Mouse (Mus musculus) heart, adult 2 months (tissue): Measurements from ENCODE around the gene Gm39566. TPM values are rescaled to one million over a fixed set of nuclear protein-coding genes. Genes with fewer than 3 reads are reported as not detected.

ENCODE experiments used
- DNase-seq, 2 experiments: peaks; one replicate each; pipeline ENCODE4 v3.0.0; 2021
- H3K27ac ChIP-seq: fragments of 200-600 bp; 2 replicates; pipeline ENCODE4 v1.8.1; 2022
- H3K27me3 ChIP-seq: fragments of 200-500 bp; 2 replicates; pipeline ENCODE4 v1.6.1; 2012; ENCODE audit warnings: mild to moderate bottlenecking, low read length, inconsistent platforms, mixed read lengths; ENCODE audit not compliant: control insufficient read depth, insufficient read depth
- H3K36me3 ChIP-seq: fragments of 200-500 bp; 2 replicates; pipeline ENCODE4 v1.6.1; 2012; ENCODE audit warnings: low read length, inconsistent platforms; ENCODE audit not compliant: control insufficient read depth, insufficient read depth
- H3K4me1 ChIP-seq: fragments of 200-500 bp; 2 replicates; pipeline ENCODE4 v1.6.1; 2011; ENCODE audit warnings: low read length; ENCODE audit not compliant: control insufficient read depth, insufficient read depth
- H3K4me3 ChIP-seq: fragments of 200-600 bp; 2 replicates; pipeline ENCODE4 v1.8.1; 2022
- H3K79me2 ChIP-seq: fragments of 200-500 bp; replicated peaks from 2 replicates; pipeline ENCODE4 v1.6.1; 2012; ENCODE audit warnings: mild to moderate bottlenecking, inconsistent platforms, low read length, moderate library complexity, mixed read lengths; ENCODE audit not compliant: control insufficient read depth, insufficient read depth
- H3K9ac ChIP-seq: fragments of 200-500 bp; 2 replicates; pipeline ENCODE4 v1.6.1; 2012; ENCODE audit warnings: low read depth, mild to moderate bottlenecking, control low read depth, inconsistent platforms, low read length, mixed read lengths
- CTCF ChIP-seq: fragments of 200-600 bp; IDR thresholded peaks from 2 replicates; pipeline ENCODE4 v1.8.1; 2022; ENCODE audit warnings: antibody characterized with exemption, mild to moderate bottlenecking, moderate library complexity
- EP300 ChIP-seq: fragments of 200-500 bp; IDR thresholded peaks from 2 replicates; pipeline ENCODE4 v1.6.1; 2011; ENCODE audit warnings: low read depth, low read length, control low read depth; ENCODE audit not compliant: insufficient read depth
- POLR2A ChIP-seq: fragments of 200-500 bp; IDR thresholded peaks from 2 replicates; pipeline ENCODE4 v1.6.1; 2011; ENCODE audit warnings: mild to moderate bottlenecking, low read depth, low read length, control low read depth; ENCODE audit not compliant: insufficient read depth
- WGBS: fragments of 180-500 bp; shearing (Covaris S2); methylation state at CpG from one replicate; pipeline ENCODE4 v1.1.7; 2018; 5-methylcytosine and 5-hydroxymethylcytosine counted together
- intact Hi-C: fragments of 180-260 bp; cut with DNase I; formaldehyde crosslinking; loops from one replicate; pipeline ENCODE4 v1.15.1; 2025
- polyA plus RNA-seq: library from polyadenylated mRNA; depleted of rRNA; stranded (reverse); fragments of >200 nt; gene quantifications from 2 replicates; pipeline ENCODE4 v1.2.3, GENCODE M21; 2012
- total RNA-seq, 2 experiments: library from RNA; stranded (reverse); gene quantifications; 2 replicates each; pipeline ENCODE4 v1.2.3; 2021

Gm39566 gene
- total and polyA plus RNA-seq, 3 experiments = 0.02 TPM; not detected in 2

- no peak overlapping the region for H3K4me3 ChIP-seq
- no peak overlapping the region for H3K9ac ChIP-seq
- DNase-seq = no peak
- H3K36me3 ChIP-seq = no peaks in the 10 kb centered on the region
- no peaks in the 10 kb centered on the region for H3K27me3 ChIP-seq
- H3K27ac ChIP-seq = no peak overlapping the region
- intact Hi-C loops = no loop called here
- peaks cover 4% of the 10 kb centered on the region; the same call in 1 of the 2 replicates for H3K4me1 ChIP-seq
- TF ChIP-seq CTCF (peak; percentile 30), POLR2A (no peak)
- WGBS = 86% methylated on average over 4 of the region's 4 CpGs
- H3K79me2 ChIP-seq = no peaks in the 10 kb centered on the region
Observed at GRCm38 (mm10) chr11:69806378-69806777, 8.7 kb downstream of the Gm39566 start.

GRCm38 (mm10) chr11:69804972-69805909 lies 9.9 kb downstream of the Gm39566 start, which contains the start of gene Tmem102:
Gene Tmem102, minus strand, starts transcription at chr11:69805624.
- no peaks in the 10 kb centered on the region for H3K27me3 ChIP-seq
- no peaks in the 10 kb centered on the region for H3K36me3 ChIP-seq
- H3K79me2 ChIP-seq = no peaks in the 10 kb centered on the region
- DNase-seq = no peak
- WGBS = 46% methylated on average over 29 of the region's 29 CpGs
- no peak within 1 kb of the TSS for H3K9ac ChIP-seq
- intact Hi-C loops = no loop called here
- H3K27ac ChIP-seq = no peak within 1 kb of the TSS
- no peak for TF ChIP-seq CTCF
- no peak for TF ChIP-seq EP300
- no peak for TF ChIP-seq POLR2A
- H3K4me3 ChIP-seq = peak within 1 kb of the TSS; percentile 68; the same call in 1 of the 2 replicates
- H3K4me1 ChIP-seq = peaks cover 4% of the 10 kb centered on the region; the same call in 1 of the 2 replicates

GRCm38 (mm10) chr11:69804652-69804940 lies 10.5 kb downstream of the Gm39566 start:
- peaks cover 4% of the 10 kb centered on the region; the same call in 1 of the 2 replicates for H3K4me1 ChIP-seq
- no peaks in the 10 kb centered on the region for H3K27me3 ChIP-seq
- intact Hi-C loops = no loop called here
- H3K36me3 ChIP-seq = no peaks in the 10 kb centered on the region
- TF ChIP-seq EP300 = no peak
- H3K9ac ChIP-seq = no peak overlapping the region
- WGBS = 22% methylated on average over 12 of the region's 12 CpGs
- H3K27ac ChIP-seq = no peak overlapping the region
- peak; percentile 31 to 40 for DNase-seq
- no peak overlapping the region; the same call in 1 of the 2 replicates for H3K4me3 ChIP-seq
- no peaks in the 10 kb centered on the region for H3K79me2 ChIP-seq

GRCm38 (mm10) chr11:69803786-69804651 lies 11.1 kb downstream of the Gm39566 start:
- WGBS = 1% methylated on average over 60 of the region's 60 CpGs
- no peaks in the 10 kb centered on the region for H3K27me3 ChIP-seq

GRCm38 (mm10) chr11:69803328-69803727 lies 11.8 kb downstream of the Gm39566 start:
- H3K9ac ChIP-seq = peak overlapping the region; percentile 62
- peak overlapping the region; percentile 73 for H3K27ac ChIP-seq
- H3K4me3 ChIP-seq = peak overlapping the region; percentile 68
- no peak for DNase-seq
- intact Hi-C loops = loop anchor here (2.0 kb wide), 4 partner anchors 33 to 73 kb away; partner anchors contain the start of genes Nlgn2 and Polr2a
- H3K4me1 ChIP-seq = peaks cover 4% of the 10 kb centered on the region; the same call in 1 of the 2 replicates
- TF ChIP-seq CTCF (no peak), POLR2A (no peak), EP300 (no peak)
- H3K27me3 ChIP-seq = no peaks in the 10 kb centered on the region
- 5% methylated on average over 12 of the region's 12 CpGs for WGBS
- H3K36me3 ChIP-seq = no peaks in the 10 kb centered on the region
- no peaks in the 10 kb centered on the region for H3K79me2 ChIP-seq

More at GRCm38 (mm10) chr11:69803786-69804651, 11.1 kb downstream of the Gm39566 start:
- Histone ChIP-seq H3K9ac (peak overlapping the region; percentile 69), H3K36me3 (no peaks in the 10 kb centered on the region), H3K79me2 (no peaks in the 10 kb centered on the region), H3K4me1 (peaks cover 4% of the 10 kb centered on the region; the same call in 1 of the 2 replicates), H3K4me3 (peak overlapping the region; percentile 68), H3K27ac (peak overlapping the region; percentile 73)
- TF ChIP-seq EP300 (peak; percentile 19; the same call in 1 of the 2 replicates), CTCF (peak; percentile 94), POLR2A (no peak)
- peak; percentile 85 to 88 for DNase-seq
- intact Hi-C loops = loop anchor here (2.0 kb wide), 4 partner anchors 33 to 73 kb away; partner anchors contain the start of genes Nlgn2 and Polr2a
